8 mouse cellular contexts compared by ENCODE assay signal in genomic region chr8:125733964-125734956, GRCm38 (mm10). TPM values are rescaled to one million over a fixed set of nuclear protein-coding genes. Genes with fewer than 3 reads are reported as not detected.
DNase-seq lines count a peak whose midpoint lies in the region; ATAC-seq and TF ChIP-seq lines count a peak whose summit lies in the region.

No protein-coding gene starts in this region.

- DNase-seq in 3T3-L1 (ENCODE audit: low read depth, low spot score) = peak; percentile 88
- DNase-seq in embryonic facial prominence, embryonic 14.5 days (ENCODE audit: low spot score) = peak; percentile 95
- DNase-seq in heart, adult 9 months (ENCODE audit: low spot score in 2 of 2) = peak; percentile 84
- peak; percentile 89 for DNase-seq in kidney, adult 9 months
- DNase-seq in spleen, adult 18-20 months = peak; percentile 74 to 89

- peak overlapping the region; percentile 91 for H3K4me2 ChIP-seq in embryonic facial prominence, embryonic 14.5 days (ENCODE audit: low read depth, low read length)
- peak overlapping the region; percentile 77 for H3K4me2 ChIP-seq in limb, embryonic 13.5 days (replicated peaks)
- peak overlapping the region; percentile 92 for H3K4me2 ChIP-seq in midbrain, embryonic 15.5 days

- H3K4me3 ChIP-seq in bone marrow, adult 2 months (replicated peaks; ENCODE audit: control insufficient read depth, low read depth, low read length) = peak overlapping the region; percentile 81
- peak overlapping the region; percentile 59 for H3K4me3 ChIP-seq in embryonic facial prominence, embryonic 14.5 days (ENCODE audit: low read depth, low read length)
- peak overlapping the region; percentile 54 for H3K4me3 ChIP-seq in limb, embryonic 13.5 days
- H3K4me3 ChIP-seq in midbrain, embryonic 15.5 days = peak overlapping the region; percentile 79

- no peaks in the 10 kb centered on the region for H3K9me3 ChIP-seq in embryonic facial prominence, embryonic 14.5 days (ENCODE audit: control insufficient read depth, low read length)
- H3K9me3 ChIP-seq in limb, embryonic 13.5 days = no peaks in the 10 kb centered on the region
- no peaks in the 10 kb centered on the region for H3K9me3 ChIP-seq in midbrain, embryonic 15.5 days

- H3K27me3 ChIP-seq in embryonic facial prominence, embryonic 14.5 days (replicated peaks; ENCODE audit: control insufficient read depth, insufficient read depth, low read length) = no peaks in the 10 kb centered on the region
- H3K27me3 ChIP-seq in limb, embryonic 13.5 days = no peaks in the 10 kb centered on the region
- H3K27me3 ChIP-seq in midbrain, embryonic 15.5 days (replicated peaks) = no peaks in the 10 kb centered on the region

- peak overlapping the region; percentile 44 for H3K27ac ChIP-seq in bone marrow, adult 2 months (ENCODE audit: control insufficient read depth, insufficient read depth, low read depth, low read length, poor library complexity)
- H3K27ac ChIP-seq in embryonic facial prominence, embryonic 14.5 days (replicated peaks; ENCODE audit: low read depth, low read length) = peak overlapping the region; percentile 33; the same call in 1 of the 2 replicates
- 0 out of 2 replicates have a peak overlapping the region, but pooled peaks have one; percentile 6 for H3K27ac ChIP-seq in limb, embryonic 13.5 days
- H3K27ac ChIP-seq in midbrain, embryonic 15.5 days = 0 out of 2 replicates have a peak overlapping the region, but pooled peaks have one; percentile 27

- H3K36me3 ChIP-seq in embryonic facial prominence, embryonic 14.5 days (ENCODE audit: control insufficient read depth, insufficient read depth, low read length) = no peaks in the 10 kb centered on the region
- H3K36me3 ChIP-seq in limb, embryonic 13.5 days = no peaks in the 10 kb centered on the region
- no peaks in the 10 kb centered on the region for H3K36me3 ChIP-seq in midbrain, embryonic 15.5 days (replicated peaks)

- no peaks in the 10 kb centered on the region; the same call in 1 of the 2 replicates for H3K4me1 ChIP-seq in bone marrow, adult 2 months (ENCODE audit: control insufficient read depth, insufficient read depth, low read length)
- H3K4me1 ChIP-seq in embryonic facial prominence, embryonic 14.5 days (ENCODE audit: control insufficient read depth, insufficient read depth, low read length) = peaks cover 4% of the 10 kb centered on the region
- peaks cover 39% of the 10 kb centered on the region for H3K4me1 ChIP-seq in limb, embryonic 13.5 days
- peaks cover 8% of the 10 kb centered on the region for H3K4me1 ChIP-seq in midbrain, embryonic 15.5 days

- peak; percentile 94 for ATAC-seq in embryonic facial prominence, embryonic 14.5 days (ENCODE audit: low read depth)
- ATAC-seq in limb, embryonic 13.5 days (ENCODE audit: low FRiP score, low read depth) = peak; percentile 90
- peak; percentile 95 for ATAC-seq in midbrain, embryonic 15.5 days (replicated peaks)

- H3K9ac ChIP-seq in embryonic facial prominence, embryonic 14.5 days (ENCODE audit: low read depth, low read length) = peak overlapping the region; percentile 73
- H3K9ac ChIP-seq in limb, embryonic 13.5 days = peak overlapping the region; percentile 72
- H3K9ac ChIP-seq in midbrain, embryonic 15.5 days = peak overlapping the region; percentile 82

- peak; percentile 31; the same call in 1 of the 2 replicates for TF ChIP-seq POLR2A in bone marrow, adult 2 months (IDR thresholded peaks at IDR 0.05; ENCODE audit: borderline replicate concordance, control insufficient read depth, low read depth, low read length)

- 3% methylated on average over 52 of the region's 52 CpGs for WGBS in bone marrow, adult 2 months
- 18% methylated on average over 16 of the region's 52 CpGs for WGBS in embryonic facial prominence, embryonic 14.5 days
- WGBS in limb, embryonic 13.5 days = 5% methylated on average over 51 of the region's 52 CpGs
- 6% methylated on average over 52 of the region's 52 CpGs for WGBS in midbrain, embryonic 15.5 days

- TF ChIP-seq CTCF in bone marrow, adult 2 months (IDR thresholded peaks at IDR 0.05; ENCODE audit: control insufficient read depth, insufficient read depth, low read length) = no peak

RNA-seq across cellular contexts. Expression of gene Ntpcr, which starts 4.5 kb away (rescaled TPM):
- polyA plus RNA-seq in bone marrow, adult 2 months (2011; ENCODE audit: insufficient read depth, insufficient read length, low replicate concordance, missing spikeins) = 7.6 and 11.5 TPM in 2 replicates
- polyA plus RNA-seq in embryonic facial prominence, embryonic 14.5 days (2014; fragmentation: Nextera tagmentation; extraction: Ambion mirVana) = 38.5 and 39.5 TPM in 2 replicates
- 29.8 and 32.6 TPM in 2 replicates for polyA plus RNA-seq in limb, embryonic 13.5 days (2015; fragmentation: Nextera tagmentation; extraction: Ambion mirVana)
- 29.8 and 30.8 TPM in 2 replicates for polyA plus RNA-seq in midbrain, embryonic 15.5 days (2015; fragmentation: Nextera tagmentation; extraction: Ambion mirVana)

Comparison
In these comparisons a context has a peak if more than half of its experiments do, and no peak if none do; other contexts are left out.
1. Peak in every context shown above with its lines: DNase-seq, ATAC-seq, H3K4me3 ChIP-seq and H3K27ac ChIP-seq.